Mouse (Mus musculus): Measurements from ENCODE around the gene Ssc4d. TPM values are rescaled to one million over a fixed set of nuclear protein-coding genes. Genes with fewer than 3 reads are reported as not detected.

Ssc4d gene
- polyA plus RNA-seq, 1 experiment from 2014 or later, result 1.4 TPM

DNA sequence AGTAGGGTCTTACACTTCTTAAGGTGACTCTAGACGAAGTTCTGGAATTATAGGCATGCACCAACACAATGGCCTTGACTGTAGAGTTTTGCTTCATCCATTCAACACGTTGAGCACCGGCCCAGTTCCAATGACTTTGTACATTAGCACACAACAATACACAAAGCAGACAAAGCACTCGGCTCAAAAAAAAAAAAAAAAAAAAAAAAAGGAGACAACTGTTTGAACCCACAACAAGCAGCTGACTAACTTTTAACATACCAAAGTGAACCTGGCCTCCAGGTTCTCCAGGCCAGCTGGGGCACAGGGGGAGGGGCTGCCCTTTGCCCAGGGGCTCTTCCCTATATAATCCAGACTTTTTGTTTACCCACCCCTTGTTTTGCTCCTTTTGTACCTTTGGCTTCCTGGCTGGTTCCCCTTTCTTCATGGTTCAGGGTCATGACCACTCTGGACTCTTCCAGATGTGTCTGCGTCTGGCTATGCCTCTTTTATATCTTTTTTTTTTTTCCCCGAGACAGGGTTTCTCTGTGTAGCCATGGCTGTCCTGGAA, 38.6 kb downstream of the Ssc4d start:
- WGBS, result 83% methylated on average over 6 of the region's 6 CpGs
- H3K4me2 ChIP-seq (ENCODE audit: low read depth, low read length), result no peak overlapping the region
- ATAC-seq (ENCODE audit: low read depth), result no peak
- H3K27me3 ChIP-seq (ENCODE audit: control insufficient read depth, insufficient read depth, low read length), result no peaks in the 10 kb centered on the region
- H3K9me3 ChIP-seq (ENCODE audit: control insufficient read depth, low read length), result no peaks in the 10 kb centered on the region
- no peak overlapping the region; the same call in 1 of the 2 replicates for H3K9ac ChIP-seq (replicated peaks; ENCODE audit: low read depth, low read length)
- peak overlapping the region; percentile 98; the same call in 1 of the 2 replicates for H3K27ac ChIP-seq (ENCODE audit: low read depth, low read length)
- peaks cover 11% of the 10 kb centered on the region; the same call in 1 of the 2 replicates for H3K36me3 ChIP-seq (ENCODE audit: control insufficient read depth, insufficient read depth, low read length)
- peaks cover 22% of the 10 kb centered on the region for H3K4me1 ChIP-seq (ENCODE audit: control insufficient read depth, insufficient read depth, low read length)
- H3K4me3 ChIP-seq (ENCODE audit: low read depth, low read length), result no peak overlapping the region

DNA sequence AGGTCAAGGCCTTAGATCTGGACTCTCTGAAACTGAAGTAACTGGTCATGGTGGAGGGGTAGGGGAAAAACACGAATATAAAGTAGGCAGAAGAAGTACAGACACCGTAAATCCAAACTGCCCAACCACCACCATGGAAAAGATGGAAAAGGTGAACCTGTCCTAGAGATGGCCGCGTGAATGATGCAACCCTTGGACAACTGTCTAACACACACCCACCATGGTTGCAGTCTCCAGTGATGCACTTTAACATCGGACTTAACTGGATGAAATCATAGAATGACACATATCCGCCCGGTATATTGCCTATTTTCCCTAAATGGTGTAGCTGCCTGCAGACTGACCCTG, 39.2 kb downstream of the Ssc4d start:
- H3K4me1 ChIP-seq (ENCODE audit: control insufficient read depth, insufficient read depth, low read length), result peaks cover 22% of the 10 kb centered on the region
- H3K4me3 ChIP-seq (ENCODE audit: low read depth, low read length), result peak overlapping the region; percentile 65
- H3K4me2 ChIP-seq (ENCODE audit: low read depth, low read length), result peak overlapping the region; percentile 60; the same call in 1 of the 2 replicates
- ATAC-seq (ENCODE audit: low read depth), result peak; percentile 16; the same call in 1 of the 2 replicates
- WGBS, result 51% methylated on average over 7 of the region's 7 CpGs
- H3K36me3 ChIP-seq (ENCODE audit: control insufficient read depth, insufficient read depth, low read length), result peaks cover 17% of the 10 kb centered on the region
- no peaks in the 10 kb centered on the region for H3K27me3 ChIP-seq (ENCODE audit: control insufficient read depth, insufficient read depth, low read length)
- no peaks in the 10 kb centered on the region for H3K9me3 ChIP-seq (ENCODE audit: control insufficient read depth, low read length)
- peak overlapping the region; percentile 98 for H3K27ac ChIP-seq (ENCODE audit: low read depth, low read length)
- peak overlapping the region; percentile 78 for H3K9ac ChIP-seq (replicated peaks; ENCODE audit: low read depth, low read length)

DNA sequence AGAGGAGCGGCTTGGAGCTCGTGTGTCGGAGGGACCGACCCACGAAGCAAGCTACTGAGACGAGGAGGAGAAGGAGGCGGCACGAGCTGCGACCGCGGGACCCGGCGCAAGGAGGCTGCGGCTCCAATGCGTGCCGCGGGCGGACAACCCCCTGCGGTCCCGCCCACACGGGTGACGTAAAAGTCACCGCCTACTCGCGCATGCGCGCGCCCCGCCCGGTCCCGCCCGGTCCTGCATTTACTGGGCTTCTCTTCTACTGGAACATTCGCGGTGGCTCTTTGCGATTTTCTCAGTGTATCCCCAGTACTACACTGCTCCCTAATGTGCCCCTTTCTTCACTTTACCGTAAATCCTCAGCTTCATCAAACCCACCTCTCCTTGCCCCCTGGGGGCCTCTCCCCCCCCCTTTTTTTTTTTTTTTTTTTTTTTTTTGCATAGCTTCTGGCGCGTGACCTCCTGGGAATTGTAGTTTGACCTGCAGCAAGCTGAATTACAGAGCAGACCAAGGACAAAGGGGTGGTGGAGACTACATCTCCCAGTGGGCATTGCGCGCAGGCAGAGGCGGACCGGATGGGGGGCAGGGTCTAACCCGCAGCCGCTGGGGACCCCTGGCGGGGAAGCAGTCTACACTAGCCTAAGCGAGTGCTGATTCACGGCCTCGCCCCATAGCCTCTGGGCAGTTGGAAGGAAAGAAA, 39.7 kb downstream of the Ssc4d start, which contains the start of gene Ywhag:
Ywhag (minus strand) TSS at position 136 of the 695 bp plus-strand sequence.
- under 1% methylated on average over 48 of the region's 48 CpGs for WGBS
- H3K9me3 ChIP-seq (ENCODE audit: control insufficient read depth, low read length), result no peaks in the 10 kb centered on the region

DNA sequence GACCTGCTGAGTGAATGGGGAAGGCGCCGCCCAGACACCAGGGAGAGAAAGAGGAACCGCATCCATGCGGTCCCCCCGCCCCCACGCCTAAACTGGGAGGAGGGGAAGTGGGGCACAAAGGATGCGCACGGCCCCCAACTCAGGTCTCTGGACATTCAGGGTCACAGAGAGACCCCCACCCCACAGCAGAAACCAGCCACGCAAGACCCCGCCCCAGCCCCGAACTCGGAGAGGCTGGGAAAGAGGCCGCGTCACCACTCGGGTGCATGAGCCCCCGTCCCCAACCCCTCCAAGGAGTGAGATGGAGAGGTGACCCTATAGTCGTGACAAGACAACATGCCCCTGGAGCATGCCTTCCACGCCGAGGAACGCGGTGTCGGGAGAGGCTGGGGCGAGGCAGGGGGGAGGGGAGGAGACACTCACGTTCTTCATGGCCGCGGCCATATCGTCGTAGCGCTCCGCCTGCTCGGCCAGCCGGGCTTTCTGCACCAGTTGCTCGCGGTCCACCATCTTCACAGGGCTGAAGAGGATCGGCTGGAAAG, 40.4 kb downstream of the Ssc4d start:
- Histone ChIP-seq H3K27ac (ENCODE audit: low read depth, low read length) (peak overlapping the region; percentile 98), H3K4me2 (ENCODE audit: low read depth, low read length) (peak overlapping the region; percentile 60), H3K36me3 (ENCODE audit: control insufficient read depth, insufficient read depth, low read length) (peaks cover 27% of the 10 kb centered on the region), H3K9ac (replicated peaks; ENCODE audit: low read depth, low read length) (peak overlapping the region; percentile 78), H3K4me3 (ENCODE audit: low read depth, low read length) (peak overlapping the region; percentile 65), H3K27me3 (ENCODE audit: control insufficient read depth, insufficient read depth, low read length) (no peaks in the 10 kb centered on the region), H3K9me3 (ENCODE audit: control insufficient read depth, low read length) (no peaks in the 10 kb centered on the region), H3K4me1 (ENCODE audit: control insufficient read depth, insufficient read depth, low read length) (peaks cover 29% of the 10 kb centered on the region)
- ATAC-seq (ENCODE audit: low read depth), result peak; percentile 79
- WGBS, result 0% methylated on average over 33 of the region's 35 CpGs

More for the DNA sequence above, 39.7 kb downstream of the Ssc4d start, which contains the start of gene Ywhag:
- Histone ChIP-seq H3K4me3 (ENCODE audit: low read depth, low read length) (peak within 1 kb of the TSS; percentile 65), H3K27me3 (ENCODE audit: control insufficient read depth, insufficient read depth, low read length) (no peaks in the 10 kb centered on the region), H3K4me2 (ENCODE audit: low read depth, low read length) (peak within 1 kb of the TSS; percentile 60), H3K9ac (replicated peaks; ENCODE audit: low read depth, low read length) (peak within 1 kb of the TSS; percentile 78), H3K4me1 (ENCODE audit: control insufficient read depth, insufficient read depth, low read length) (peaks cover 27% of the 10 kb centered on the region), H3K27ac (ENCODE audit: low read depth, low read length) (peak within 1 kb of the TSS; percentile 98), H3K36me3 (ENCODE audit: control insufficient read depth, insufficient read depth, low read length) (peaks cover 22% of the 10 kb centered on the region)
- peak; percentile 93 for ATAC-seq (ENCODE audit: low read depth)

DNA sequence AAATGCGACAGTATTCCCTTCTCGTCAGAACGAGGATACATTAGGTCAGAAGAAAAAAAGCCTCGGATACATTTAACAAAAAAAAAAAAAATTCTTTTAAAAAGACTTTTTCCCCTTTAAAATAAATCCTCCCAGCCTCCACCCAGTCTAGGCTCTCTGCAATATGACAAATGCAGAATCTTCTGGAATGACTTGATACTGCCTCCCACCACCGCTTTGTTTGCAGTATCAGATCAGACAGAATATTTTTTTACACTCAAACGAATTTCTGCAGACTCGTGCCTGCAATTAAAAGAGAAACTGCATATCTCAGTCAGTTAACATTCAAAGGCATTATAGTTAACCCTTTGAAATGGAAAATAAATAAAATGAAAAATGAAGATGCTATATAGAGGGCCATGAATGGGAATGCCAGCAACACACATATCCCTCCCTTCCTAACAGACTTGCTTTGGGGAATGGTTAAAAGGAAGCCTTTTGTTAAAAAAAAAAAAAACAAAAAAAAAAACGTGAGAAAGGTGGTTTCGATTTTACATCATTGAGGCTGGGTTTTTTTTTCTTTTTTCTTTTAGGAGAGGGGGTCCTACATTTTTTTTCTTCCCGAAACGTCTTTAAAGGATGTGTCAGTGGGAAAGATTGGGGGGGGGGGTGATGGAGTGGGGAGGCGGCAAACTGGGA, 41.0 kb downstream of the Ssc4d start:
- H3K4me3 ChIP-seq (ENCODE audit: low read depth, low read length), result peak overlapping the region; percentile 65
- H3K4me1 ChIP-seq (ENCODE audit: control insufficient read depth, insufficient read depth, low read length), result peaks cover 29% of the 10 kb centered on the region

GRCm38 (mm10) chr5:135932359-135932758, 42.0 kb downstream of the Ssc4d start:
- peak overlapping the region; percentile 65 for H3K4me3 ChIP-seq (ENCODE audit: low read depth, low read length)
- H3K9ac ChIP-seq (replicated peaks; ENCODE audit: low read depth, low read length), result peak overlapping the region; percentile 78
- peaks cover 30% of the 10 kb centered on the region for H3K4me1 ChIP-seq (ENCODE audit: control insufficient read depth, insufficient read depth, low read length)
- H3K27me3 ChIP-seq (ENCODE audit: control insufficient read depth, insufficient read depth, low read length), result no peaks in the 10 kb centered on the region
- no peak overlapping the region for H3K27ac ChIP-seq (ENCODE audit: low read depth, low read length)
- no peaks in the 10 kb centered on the region for H3K9me3 ChIP-seq (ENCODE audit: control insufficient read depth, low read length)
- ATAC-seq (ENCODE audit: low read depth), result no peak
- 57% methylated on average over 2 of the region's 2 CpGs for WGBS
- peak overlapping the region; percentile 60 for H3K4me2 ChIP-seq (ENCODE audit: low read depth, low read length)
- H3K36me3 ChIP-seq (ENCODE audit: control insufficient read depth, insufficient read depth, low read length), result peaks cover 29% of the 10 kb centered on the region

More for the DNA sequence above, 41.0 kb downstream of the Ssc4d start:
- H3K9me3 ChIP-seq (ENCODE audit: control insufficient read depth, low read length), result no peaks in the 10 kb centered on the region
- H3K27me3 ChIP-seq (ENCODE audit: control insufficient read depth, insufficient read depth, low read length), result no peaks in the 10 kb centered on the region
- H3K4me2 ChIP-seq (ENCODE audit: low read depth, low read length), result peak overlapping the region; percentile 60
- 10% methylated on average over 12 of the region's 12 CpGs for WGBS
- H3K9ac ChIP-seq (replicated peaks; ENCODE audit: low read depth, low read length), result peak overlapping the region; percentile 78
- H3K27ac ChIP-seq (ENCODE audit: low read depth, low read length), result peak overlapping the region; percentile 98
- ATAC-seq (ENCODE audit: low read depth), result no peak
- H3K36me3 ChIP-seq (ENCODE audit: control insufficient read depth, insufficient read depth, low read length), result peaks cover 27% of the 10 kb centered on the region

- H3K4me1 ChIP-seq (ENCODE audit: control insufficient read depth, insufficient read depth, low read length), result peaks cover 32% of the 10 kb centered on the region
- H3K36me3 ChIP-seq (ENCODE audit: control insufficient read depth, insufficient read depth, low read length), result peaks cover 33% of the 10 kb centered on the region
- H3K27ac ChIP-seq (ENCODE audit: low read depth, low read length), result no peak overlapping the region
- peak overlapping the region; percentile 16 for H3K4me3 ChIP-seq (ENCODE audit: low read depth, low read length)
- no peaks in the 10 kb centered on the region for H3K9me3 ChIP-seq (ENCODE audit: control insufficient read depth, low read length)
- WGBS, result 93% methylated on average over 9 of the region's 9 CpGs
- H3K4me2 ChIP-seq (ENCODE audit: low read depth, low read length), result peak overlapping the region; percentile 60
- H3K9ac ChIP-seq (replicated peaks; ENCODE audit: low read depth, low read length), result no peak overlapping the region
- no peak for ATAC-seq (ENCODE audit: low read depth)
- H3K27me3 ChIP-seq (ENCODE audit: control insufficient read depth, insufficient read depth, low read length), result no peaks in the 10 kb centered on the region
These were observed 42.8 kb downstream of the Ssc4d start for GRCm38 (mm10) chr5:135931526-135931925.

DNA sequence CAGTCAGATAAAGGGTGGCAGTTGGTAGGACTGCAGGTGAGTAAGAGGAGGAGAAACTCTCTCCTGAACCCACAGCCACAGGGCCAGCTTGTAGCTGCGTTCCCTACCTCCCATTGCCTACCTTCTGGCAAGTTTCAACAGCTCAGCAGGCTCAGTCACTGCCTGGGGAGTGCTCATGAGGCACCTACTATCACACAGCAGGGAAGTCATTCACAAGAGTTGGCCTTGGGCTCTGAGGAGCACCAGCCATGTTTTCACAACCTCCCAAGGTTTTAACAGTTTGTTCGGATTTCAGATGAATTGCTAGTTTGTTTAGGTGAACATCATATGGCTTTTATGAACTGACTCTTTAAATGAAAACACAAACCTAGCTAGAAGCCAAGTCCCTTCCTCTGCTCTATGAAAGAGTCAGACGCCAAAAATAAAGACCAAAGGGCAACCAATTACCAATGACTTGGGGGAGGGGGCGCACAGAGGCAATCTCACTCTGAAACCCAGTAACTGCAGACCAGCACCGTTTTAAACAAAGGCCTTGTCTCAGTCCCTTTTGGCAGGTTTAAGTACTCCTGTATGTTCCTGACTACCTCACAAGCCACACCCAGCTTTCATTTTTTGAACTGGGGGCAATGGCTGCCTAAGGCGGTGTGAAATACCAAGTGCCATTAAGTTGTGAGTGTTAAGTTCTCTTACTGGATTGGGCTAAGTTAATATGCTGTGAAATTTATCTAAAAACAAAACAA, 44.5 kb downstream of the Ssc4d start:
- ATAC-seq (ENCODE audit: low read depth), result no peak
- H3K27me3 ChIP-seq (ENCODE audit: control insufficient read depth, insufficient read depth, low read length), result no peaks in the 10 kb centered on the region
- H3K9ac ChIP-seq (replicated peaks; ENCODE audit: low read depth, low read length), result no peak overlapping the region
- peaks cover 33% of the 10 kb centered on the region for H3K36me3 ChIP-seq (ENCODE audit: control insufficient read depth, insufficient read depth, low read length)
- H3K4me2 ChIP-seq (ENCODE audit: low read depth, low read length), result no peak overlapping the region
- no peaks in the 10 kb centered on the region for H3K9me3 ChIP-seq (ENCODE audit: control insufficient read depth, low read length)
- 76% methylated on average over 6 of the region's 6 CpGs for WGBS
- H3K4me1 ChIP-seq (ENCODE audit: control insufficient read depth, insufficient read depth, low read length), result peaks cover 26% of the 10 kb centered on the region
- H3K4me3 ChIP-seq (ENCODE audit: low read depth, low read length), result no peak overlapping the region
- H3K27ac ChIP-seq (ENCODE audit: low read depth, low read length), result no peak overlapping the region
